Mouse (Mus musculus) limb, embryonic 12.5 days (tissue): ENCODE results near the gene Olfr168. TPM values are rescaled to one million over a fixed set of nuclear protein-coding genes. Genes with fewer than 3 reads are reported as not detected.
"Not testable (repeated sequence)": the region's sequence is repeated elsewhere in the genome, so short reads cannot be mapped to it uniquely, and the experiment has no call there.

Experiments used
- ATAC-seq: fragments of 200-750 bp; cut with Nextera tagmentation; 2 replicates; pipeline ENCODE4 v1.8.0; 2017; ENCODE audit warnings: low read depth, moderate TSS enrichment; ENCODE audit not compliant: insufficient number of reproducible peaks, insufficient read depth, low FRiP score, low TSS enrichment
- H3K27ac ChIP-seq: fragments of 300-500 bp; sonication (generic); 2 replicates; pipeline ENCODE4 v1.5.1; 2016; ENCODE audit warnings: mild to moderate bottlenecking, moderate library complexity
- H3K27me3 ChIP-seq: fragments of 300-500 bp; sonication (generic); 2 replicates; pipeline ENCODE4 v1.6.1; 2016; ENCODE audit warnings: mild to moderate bottlenecking, moderate library complexity
- H3K36me3 ChIP-seq: fragments of 300-500 bp; sonication (generic); 2 replicates; pipeline ENCODE4 v1.6.1; 2016; ENCODE audit warnings: mild to moderate bottlenecking, moderate library complexity
- H3K4me1 ChIP-seq: fragments of 300-500 bp; sonication (generic); replicated peaks from 2 replicates; pipeline ENCODE4 v1.6.1; 2016
- H3K4me2 ChIP-seq: fragments of 300-500 bp; sonication (generic); 2 replicates; pipeline ENCODE4 v1.6.1; 2016; ENCODE audit warnings: mild to moderate bottlenecking, moderate library complexity
- H3K4me3 ChIP-seq: fragments of 300-500 bp; sonication (generic); replicated peaks from 2 replicates; pipeline ENCODE4 v1.5.1; 2016; ENCODE audit warnings: mild to moderate bottlenecking
- H3K9ac ChIP-seq: fragments of 300-500 bp; sonication (generic); replicated peaks from 2 replicates; pipeline ENCODE4 v1.6.1; 2016; ENCODE audit warnings: mild to moderate bottlenecking, moderate library complexity
- H3K9me3 ChIP-seq: fragments of 300-500 bp; sonication (generic); 2 replicates; pipeline ENCODE4 v1.6.1; 2016; ENCODE audit warnings: mild to moderate bottlenecking, moderate library complexity
- WGBS: fragments of 180-500 bp; shearing (Covaris S2); methylation state at CpG from one replicate; pipeline ENCODE4 v1.1.7; 2016; 5-methylcytosine and 5-hydroxymethylcytosine counted together
- polyA plus RNA-seq: library from polyadenylated mRNA; unstranded; fragments of >200 nt; fragmentation: Nextera tagmentation; extraction: Ambion mirVana; gene quantifications from 2 replicates; pipeline ENCODE4 v1.2.1, GENCODE M21; 2016

Olfr168 gene
- not detected in 2 replicates for polyA plus RNA-seq

- H3K4me3 ChIP-seq = no peak within 1 kb of the TSS
- no peak within 1 kb of the TSS for H3K9ac ChIP-seq
- ATAC-seq = no peak
- H3K27me3 ChIP-seq = no peaks in the 10 kb centered on the region
- H3K9me3 ChIP-seq = no peaks in the 10 kb centered on the region
- no peak within 1 kb of the TSS for H3K4me2 ChIP-seq
- H3K4me1 ChIP-seq = no peaks in the 10 kb centered on the region
- H3K36me3 ChIP-seq = no peaks in the 10 kb centered on the region
- H3K27ac ChIP-seq = no peak within 1 kb of the TSS
Measured at GRCm38 (mm10) chr16:19535455-19535854, at the start of gene Olfr168. Olfr168 (minus strand) TSS chr16:19535555.

- not testable (repeated sequence) for H3K27ac ChIP-seq, H3K36me3 ChIP-seq, H3K4me3 ChIP-seq, H3K4me2 ChIP-seq, H3K27me3 ChIP-seq, H3K9ac ChIP-seq, ATAC-seq, H3K9me3 ChIP-seq, H3K4me1 ChIP-seq
- 82% methylated on average over 2 of the region's 2 CpGs for WGBS
Measured at GRCm38 (mm10) chr16:19571709-19572108, 36.4 kb upstream of the Olfr168 start, which contains the start of gene Olfr169. Olfr169 (minus strand) TSS chr16:19571809.

GRCm38 (mm10) chr16:19553429-19553828, 18.1 kb upstream of the Olfr168 start:
- not testable (repeated sequence) for H3K4me3 ChIP-seq, H3K9ac ChIP-seq, H3K4me2 ChIP-seq, H3K9me3 ChIP-seq, H3K27ac ChIP-seq, H3K27me3 ChIP-seq, H3K36me3 ChIP-seq, ATAC-seq, H3K4me1 ChIP-seq
- WGBS = 82% methylated on average over 7 of the region's 7 CpGs

- ATAC-seq, H3K4me3 ChIP-seq, H3K9me3 ChIP-seq, H3K9ac ChIP-seq, H3K4me1 ChIP-seq, H3K4me2 ChIP-seq, H3K27me3 ChIP-seq, H3K27ac ChIP-seq, H3K36me3 ChIP-seq: not testable (repeated sequence)
- 84% methylated on average over 3 of the region's 3 CpGs for WGBS
Measured at GRCm38 (mm10) chr16:19552246-19552645, 16.9 kb upstream of the Olfr168 start.

GRCm38 (mm10) chr16:19522166-19522565, 13.2 kb downstream of the Olfr168 start, which contains the start of gene Olfr167:
Olfr167 (minus strand) TSS chr16:19522266.
- ATAC-seq = no peak
- H3K36me3 ChIP-seq = no peaks in the 10 kb centered on the region
- no peak within 1 kb of the TSS for H3K4me3 ChIP-seq
- H3K27ac ChIP-seq = no peak within 1 kb of the TSS
- no peak within 1 kb of the TSS for H3K4me2 ChIP-seq
- no peaks in the 10 kb centered on the region for H3K27me3 ChIP-seq
- no peaks in the 10 kb centered on the region for H3K9me3 ChIP-seq
- H3K9ac ChIP-seq = no peak within 1 kb of the TSS
- no peaks in the 10 kb centered on the region for H3K4me1 ChIP-seq
- WGBS = 96% methylated on average over 2 of the region's 2 CpGs

- H3K9me3 ChIP-seq = no peaks in the 10 kb centered on the region
- H3K36me3 ChIP-seq = no peaks in the 10 kb centered on the region
- H3K4me2 ChIP-seq = no peak within 1 kb of the TSS
- no peak within 1 kb of the TSS for H3K27ac ChIP-seq
- H3K4me1 ChIP-seq = no peaks in the 10 kb centered on the region
- H3K27me3 ChIP-seq = no peaks in the 10 kb centered on the region
- H3K9ac ChIP-seq = no peak within 1 kb of the TSS
- ATAC-seq = no peak
- H3K4me3 ChIP-seq = no peak within 1 kb of the TSS
Measured at GRCm38 (mm10) chr16:19483394-19483793, 52.0 kb downstream of the Olfr168 start, which contains the start of gene Olfr166. Olfr166 (plus strand) TSS chr16:19483694.

Other genes with a start within 250 kb of the Olfr168 start
- gene Olfr164, start 221.5 kb downstream of the Olfr168 start, polyA plus RNA-seq = not detected in 2 replicates
- not detected in 2 replicates for gene Olfr165, start 112.4 kb downstream of the Olfr168 start, polyA plus RNA-seq
- not detected in 2 replicates for gene Olfr166, start 51.9 kb downstream of the Olfr168 start, polyA plus RNA-seq
- gene Olfr167, start 13.3 kb downstream of the Olfr168 start, polyA plus RNA-seq = not detected in 2 replicates
- not detected in 2 replicates for gene Olfr169, start 36.3 kb upstream of the Olfr168 start, polyA plus RNA-seq
- not detected in 2 replicates for gene Olfr170, start 76.3 kb upstream of the Olfr168 start, polyA plus RNA-seq
- gene Olfr171, start 94.4 kb upstream of the Olfr168 start, polyA plus RNA-seq = not detected in 2 replicates
- 0.08 TPM in 1 of 2 replicates, not detected in the other for gene Lamp3, start 170.8 kb upstream of the Olfr168 start, polyA plus RNA-seq
- 39.2 and 41.5 TPM in 2 replicates for gene B3gnt5, start 224.7 kb upstream of the Olfr168 start, polyA plus RNA-seq